Mouse (Mus musculus) kidney, postnatal 0 days (tissue): ENCODE results near the gene Chia1. TPM values are rescaled to one million over a fixed set of nuclear protein-coding genes. Genes with fewer than 3 reads are reported as not detected.

Experiments used
- ATAC-seq: fragments of 200-750 bp; cut with Nextera tagmentation; replicated peaks from 2 replicates; pipeline ENCODE4 v1.8.0; 2017; ENCODE audit warnings: low read depth, moderate number of reproducible peaks, moderate TSS enrichment, moderate library complexity; ENCODE audit not compliant: low FRiP score
- DNase-seq: peaks from one replicate; pipeline ENCODE4 v3.0.0-alpha.2; 2016; ENCODE audit warnings: low spot score
- H3K27ac ChIP-seq: fragments of 300-500 bp; sonication (generic); 2 replicates; pipeline ENCODE4 v1.5.1; 2014; ENCODE audit warnings: mild to moderate bottlenecking
- H3K27me3 ChIP-seq: fragments of 300-500 bp; sonication (generic); 2 replicates; pipeline ENCODE4 v1.6.1; 2014; ENCODE audit warnings: low read length, mixed read lengths; ENCODE audit not compliant: insufficient read depth
- H3K36me3 ChIP-seq: fragments of 300-500 bp; sonication (generic); 2 replicates; pipeline ENCODE4 v1.6.1; 2014; ENCODE audit warnings: low read length, mixed read lengths; ENCODE audit not compliant: insufficient read depth
- H3K4me1 ChIP-seq: fragments of 300-500 bp; sonication (generic); replicated peaks from 2 replicates; pipeline ENCODE4 v1.6.1; 2014; ENCODE audit warnings: antibody characterized with exemption, low read length, mixed read lengths; ENCODE audit not compliant: insufficient read depth
- H3K4me2 ChIP-seq: fragments of 300-500 bp; sonication (generic); 2 replicates; pipeline ENCODE4 v1.6.1; 2014; ENCODE audit warnings: mild to moderate bottlenecking, low read length, moderate library complexity, mixed read lengths
- H3K4me3 ChIP-seq: fragments of 300-500 bp; sonication (generic); replicated peaks from 2 replicates; pipeline ENCODE4 v1.5.1; 2014; ENCODE audit warnings: low read depth, low read length
- H3K9ac ChIP-seq: fragments of 300-500 bp; sonication (generic); 2 replicates; pipeline ENCODE4 v1.6.1; 2014; ENCODE audit warnings: low read depth, low read length
- H3K9me3 ChIP-seq: fragments of 300-500 bp; sonication (generic); replicated peaks from 2 replicates; pipeline ENCODE4 v1.6.1; 2016; ENCODE audit warnings: low read length, inconsistent platforms, mixed read lengths
- CTCF ChIP-seq: IDR thresholded peaks from 2 replicates; pipeline ENCODE4 v1.5.1; 2016; ENCODE audit warnings: antibody characterized with exemption, low read depth, mild to moderate bottlenecking, moderate library complexity
- WGBS: fragments of 180-500 bp; shearing (Covaris S2); extraction: QIAGEN DNeasy Blood & Tissue Kit; methylation state at CpG from one replicate; pipeline ENCODE4 v1.1.7; 2014; 5-methylcytosine and 5-hydroxymethylcytosine counted together
- polyA plus RNA-seq: library from polyadenylated mRNA; unstranded; fragments of >200 nt; fragmentation: Nextera tagmentation; extraction: Ambion mirVana; gene quantifications from 2 replicates; pipeline ENCODE4 v1.2.1, GENCODE M21; 2015

Gene Chia1
- polyA plus RNA-seq, 1 experiment from 2014 or later = 0.49 TPM

DNA sequence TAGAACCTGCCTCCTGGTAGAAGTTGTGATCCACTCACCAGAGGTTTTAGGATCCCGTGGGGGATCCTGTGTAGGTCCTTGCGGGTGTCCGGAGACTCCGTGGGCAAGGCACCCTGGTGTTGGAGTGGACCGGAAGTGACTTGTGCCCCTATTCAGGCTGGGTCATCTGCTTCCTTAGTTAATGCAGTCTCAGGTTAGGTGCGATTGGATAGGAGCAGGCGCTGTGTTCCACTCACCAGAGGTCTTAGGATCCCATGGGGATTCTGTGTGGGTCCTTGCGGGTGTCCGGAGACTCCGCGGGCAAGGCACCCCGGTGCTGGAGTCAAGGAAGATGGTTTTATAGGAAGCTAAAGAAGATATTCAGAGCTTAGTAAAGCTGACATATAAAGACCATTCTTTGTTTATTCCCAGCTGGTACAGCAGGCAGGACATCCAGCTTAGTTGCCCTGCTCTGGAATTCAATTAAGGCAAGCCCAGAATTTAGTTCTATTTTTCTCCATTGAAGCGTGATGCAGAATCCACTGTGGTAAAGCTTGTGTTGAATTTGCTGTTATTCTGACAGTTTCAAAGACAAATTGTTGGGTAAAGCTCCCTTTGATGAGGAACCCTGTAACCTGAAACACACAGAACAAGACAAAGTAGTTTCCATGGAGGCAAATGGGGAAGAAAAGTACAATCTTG is 64.6 kb downstream of the Chia1 start:
- DNase-seq (no peak), ATAC-seq (no peak)
- Histone ChIP-seq H3K36me3 (no peaks in the 10 kb centered on the region), H3K9me3 (no peaks in the 10 kb centered on the region; the same call in 1 of the 2 replicates), H3K4me3 (no peak overlapping the region), H3K4me2 (no peak overlapping the region), H3K9ac (no peak overlapping the region), H3K4me1 (no peaks in the 10 kb centered on the region), H3K27ac (no peak overlapping the region), H3K27me3 (no peaks in the 10 kb centered on the region)
- 87% methylated on average over 13 of the region's 13 CpGs for WGBS
- TF ChIP-seq CTCF = no peak

Other genes starting within 250 kb of the Chia1 start
- gene Adora3, start 242.4 kb upstream of the Chia1 start, polyA plus RNA-seq = 0.10 and 0.12 TPM in 2 replicates
- 0.18 TPM in 1 of 2 replicates, not detected in the other for gene Tmigd3, start 242.3 kb upstream of the Chia1 start, polyA plus RNA-seq
- 0.24 and 0.31 TPM in 2 replicates for gene I830077J02Rik, start 180.6 kb upstream of the Chia1 start, polyA plus RNA-seq
- gene Wdr77, start 153.9 kb upstream of the Chia1 start, polyA plus RNA-seq = 98.2 and 102 TPM in 2 replicates
- gene Atp5f1, start 153.1 kb upstream of the Chia1 start, polyA plus RNA-seq = 756 and 779 TPM in 2 replicates
- gene Ovgp1, start 139.5 kb upstream of the Chia1 start, polyA plus RNA-seq = 0.86 and 0.91 TPM in 2 replicates
- 0.13 and 0.41 TPM in 2 replicates for gene Pifo, start 98.6 kb upstream of the Chia1 start, polyA plus RNA-seq
- 0.12 TPM in 1 of 2 replicates, not detected in the other for gene Chil5, start 80.4 kb upstream of the Chia1 start, polyA plus RNA-seq
- gene Chil3, start 54.3 kb downstream of the Chia1 start, polyA plus RNA-seq = 0.67 and 1.3 TPM in 2 replicates
- gene Chil4, start 106.3 kb downstream of the Chia1 start, polyA plus RNA-seq = 2.5 and 3.0 TPM in 2 replicates